Mouse (Mus musculus) neural tube, embryonic 14.5 days (tissue): ENCODE data around the gene Mkks. TPM values are rescaled to one million over a fixed set of nuclear protein-coding genes. Genes with fewer than 3 reads are reported as not detected.

Experiments
- ATAC-seq: fragments of 200-750 bp; cut with Nextera tagmentation; 2 replicates; pipeline ENCODE4 v1.8.0; 2017; ENCODE audit warnings: low read depth, mild to moderate bottlenecking, moderate TSS enrichment, moderate library complexity
- H3K27ac ChIP-seq: fragments of 300-500 bp; sonication (generic); 2 replicates; pipeline ENCODE4 v1.5.1; 2014; ENCODE audit warnings: low read depth, mild to moderate bottlenecking, control low read depth, low read length, moderate library complexity, mixed read lengths
- H3K27me3 ChIP-seq: fragments of 300-500 bp; sonication (generic); 2 replicates; pipeline ENCODE4 v1.6.1; 2014; ENCODE audit warnings: low read length; ENCODE audit not compliant: control insufficient read depth, insufficient read depth
- H3K36me3 ChIP-seq: fragments of 300-500 bp; sonication (generic); 2 replicates; pipeline ENCODE4 v1.6.1; 2014; ENCODE audit warnings: low read length, mixed read lengths; ENCODE audit not compliant: control insufficient read depth, insufficient read depth
- H3K4me1 ChIP-seq: fragments of 300-500 bp; sonication (generic); 2 replicates; pipeline ENCODE4 v1.6.1; 2014; ENCODE audit warnings: low read length; ENCODE audit not compliant: control insufficient read depth, insufficient read depth
- H3K4me2 ChIP-seq: fragments of 300-500 bp; sonication (generic); 2 replicates; pipeline ENCODE4 v1.6.1; 2014; ENCODE audit warnings: mild to moderate bottlenecking, low read depth, low read length, control low read depth
- H3K4me3 ChIP-seq: fragments of 300-500 bp; sonication (generic); 2 replicates; pipeline ENCODE4 v1.5.1; 2014; ENCODE audit warnings: low read depth, low read length, control low read depth, mixed read lengths
- H3K9ac ChIP-seq: fragments of 300-500 bp; sonication (generic); replicated peaks from 2 replicates; pipeline ENCODE4 v1.6.1; 2014; ENCODE audit warnings: low read depth, mild to moderate bottlenecking, control low read depth, low read length, mixed read lengths
- H3K9me3 ChIP-seq: fragments of 300-500 bp; sonication (generic); 2 replicates; pipeline ENCODE4 v1.6.1; 2016; ENCODE audit warnings: low read length; ENCODE audit not compliant: control insufficient read depth
- WGBS: fragments of 180-500 bp; shearing (Covaris S2); extraction: QIAGEN DNeasy Blood & Tissue Kit; methylation state at CpG from one replicate; pipeline ENCODE4 v1.1.7; 2014; 5-methylcytosine and 5-hydroxymethylcytosine counted together
- polyA plus RNA-seq: library from polyadenylated mRNA; unstranded; fragments of >200 nt; fragmentation: Nextera tagmentation; extraction: Ambion mirVana; gene quantifications from 2 replicates; pipeline ENCODE4 v1.2.1, GENCODE M21; 2014

The Mkks gene
- 14.0 and 17.4 TPM in 2 replicates for polyA plus RNA-seq

DNA sequence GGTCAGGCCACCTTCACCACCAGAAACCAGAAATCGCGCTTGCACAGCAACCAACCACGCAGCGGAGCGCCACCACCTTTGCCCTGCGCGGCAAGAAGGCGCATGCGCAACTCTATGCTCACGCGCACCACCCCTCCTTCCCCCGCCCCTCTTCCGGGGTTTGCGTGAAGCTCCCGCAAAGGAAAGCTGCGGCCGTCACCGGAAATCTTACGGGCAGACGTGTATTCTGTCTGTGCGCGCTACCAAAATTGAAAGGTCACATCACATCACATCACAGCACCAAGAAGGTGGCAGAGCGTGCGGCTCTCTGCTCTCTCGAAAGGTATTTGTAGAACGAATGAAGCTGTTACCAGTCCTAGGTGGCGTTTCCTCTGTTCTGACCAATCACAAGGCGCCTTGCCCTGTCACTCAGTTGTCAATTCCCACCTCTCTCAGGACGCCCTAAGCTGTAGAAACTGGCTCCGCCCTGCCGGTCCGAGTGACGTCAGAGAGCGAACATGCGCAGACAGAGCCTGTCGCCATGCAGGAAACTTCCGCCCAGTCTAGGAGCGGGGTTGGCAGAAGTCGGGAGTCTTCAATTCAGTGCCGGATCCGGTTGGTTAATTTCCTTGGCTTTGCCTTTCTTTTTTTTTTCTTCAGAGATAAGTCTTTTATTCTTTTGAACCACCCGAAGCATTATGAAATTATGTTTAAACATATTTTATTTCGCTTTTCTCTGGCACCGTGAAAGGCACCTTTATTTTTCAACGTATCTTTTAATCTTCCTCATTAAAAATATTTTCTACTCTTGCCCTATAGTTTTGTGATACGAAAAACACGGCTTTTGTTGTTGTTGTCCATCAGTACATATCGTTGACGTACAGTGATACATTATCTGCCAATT is at the start of gene Mkks, which contains the start of the genes Slx4ip and AL731706.1:
Mkks (minus strand) TSS at position 322 of the 883 bp plus-strand sequence.
Slx4ip (plus strand) TSS at position 151 of the 883 bp plus-strand sequence.
AL731706.1 (minus strand) TSS at position 322 of the 883 bp plus-strand sequence.
- H3K36me3 ChIP-seq, result no peaks in the 10 kb centered on the region
- peaks cover 5% of the 10 kb centered on the region; the same call in 1 of the 2 replicates for H3K4me1 ChIP-seq
- H3K27ac ChIP-seq, result peak within 1 kb of the TSS; percentile 97
- WGBS, result under 1% methylated on average over 49 of the region's 49 CpGs
- H3K9me3 ChIP-seq, result no peaks in the 10 kb centered on the region
- H3K27me3 ChIP-seq, result no peaks in the 10 kb centered on the region
- peak within 1 kb of the TSS; percentile 68 for H3K9ac ChIP-seq
- peak; percentile 97 for ATAC-seq
- peak within 1 kb of the TSS; percentile 47 for H3K4me2 ChIP-seq
- peak within 1 kb of the TSS; percentile 53 for H3K4me3 ChIP-seq

- 98% methylated on average over 1 of the region's 1 CpGs for WGBS
- Histone ChIP-seq H3K27ac (no peak overlapping the region), H3K4me1 (no peaks in the 10 kb centered on the region), H3K27me3 (no peaks in the 10 kb centered on the region), H3K4me3 (no peak overlapping the region), H3K9me3 (no peaks in the 10 kb centered on the region), H3K4me2 (no peak overlapping the region), H3K36me3 (no peaks in the 10 kb centered on the region), H3K9ac (no peak overlapping the region)
- ATAC-seq, result no peak
Observed at GRCm38 (mm10) chr2:136938249-136938648, 47.1 kb upstream of the Mkks start.

GRCm38 (mm10) chr2:136936391-136937288 is 45.5 kb upstream of the Mkks start:
- H3K27ac ChIP-seq, result no peak overlapping the region
- no peak overlapping the region for H3K4me2 ChIP-seq
- no peak for ATAC-seq
- no peak overlapping the region for H3K9ac ChIP-seq
- H3K36me3 ChIP-seq, result no peaks in the 10 kb centered on the region
- no peaks in the 10 kb centered on the region for H3K27me3 ChIP-seq
- whole genome bisulfite sequencing, result 88% methylated on average over 4 of the region's 4 CpGs
- no peak overlapping the region for H3K4me3 ChIP-seq
- no peaks in the 10 kb centered on the region for H3K4me1 ChIP-seq
- no peaks in the 10 kb centered on the region for H3K9me3 ChIP-seq

- no peaks in the 10 kb centered on the region for H3K4me1 ChIP-seq
- H3K9ac ChIP-seq, result no peak overlapping the region
- no peaks in the 10 kb centered on the region for H3K9me3 ChIP-seq
- peak; percentile 51; the same call in 1 of the 2 replicates for ATAC-seq
- no peaks in the 10 kb centered on the region for H3K36me3 ChIP-seq
- no peaks in the 10 kb centered on the region for H3K27me3 ChIP-seq
- H3K4me2 ChIP-seq, result no peak overlapping the region
- 60% methylated on average over 4 of the region's 4 CpGs for WGBS
- H3K27ac ChIP-seq, result no peak overlapping the region
- no peak overlapping the region for H3K4me3 ChIP-seq
Observed at GRCm38 (mm10) chr2:136921003-136921408, 29.8 kb upstream of the Mkks start.

- 73% methylated on average over 3 of the region's 3 CpGs for WGBS
- Histone ChIP-seq H3K27me3 (no peaks in the 10 kb centered on the region), H3K27ac (no peak overlapping the region), H3K9ac (no peak overlapping the region), H3K36me3 (no peaks in the 10 kb centered on the region), H3K9me3 (no peaks in the 10 kb centered on the region), H3K4me2 (no peak overlapping the region), H3K4me3 (no peak overlapping the region), H3K4me1 (no peaks in the 10 kb centered on the region)
- no peak for ATAC-seq
Observed at GRCm38 (mm10) chr2:136920257-136920993, 29.2 kb upstream of the Mkks start.

DNA sequence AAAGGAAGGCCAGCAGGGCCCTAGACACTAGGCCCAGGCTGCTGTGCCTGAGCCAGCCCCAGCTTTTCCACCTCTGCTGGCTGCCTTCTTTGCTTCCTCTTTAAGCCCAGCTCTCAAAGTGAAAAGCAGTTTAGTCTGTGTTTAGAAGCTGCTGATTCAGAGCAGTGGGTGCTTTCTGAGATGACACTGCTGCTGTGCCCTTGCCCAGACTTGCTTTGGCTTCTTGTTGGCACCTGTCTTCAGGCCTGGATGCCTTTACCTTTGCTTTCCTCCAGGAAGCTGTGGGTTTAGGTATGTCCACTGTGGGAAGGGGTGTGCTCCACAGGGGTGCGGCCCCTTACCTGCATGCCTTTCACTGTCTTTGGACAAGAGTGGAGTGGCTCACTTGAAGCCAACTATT is 28.2 kb upstream of the Mkks start:
- H3K27ac ChIP-seq, result no peak overlapping the region
- WGBS, result 88% methylated on average over 1 of the region's 1 CpGs
- H3K4me1 ChIP-seq, result no peaks in the 10 kb centered on the region
- no peaks in the 10 kb centered on the region for H3K27me3 ChIP-seq
- H3K9me3 ChIP-seq, result no peaks in the 10 kb centered on the region
- no peak for ATAC-seq
- H3K4me2 ChIP-seq, result no peak overlapping the region
- no peak overlapping the region for H3K4me3 ChIP-seq
- H3K36me3 ChIP-seq, result no peaks in the 10 kb centered on the region
- no peak overlapping the region for H3K9ac ChIP-seq

DNA sequence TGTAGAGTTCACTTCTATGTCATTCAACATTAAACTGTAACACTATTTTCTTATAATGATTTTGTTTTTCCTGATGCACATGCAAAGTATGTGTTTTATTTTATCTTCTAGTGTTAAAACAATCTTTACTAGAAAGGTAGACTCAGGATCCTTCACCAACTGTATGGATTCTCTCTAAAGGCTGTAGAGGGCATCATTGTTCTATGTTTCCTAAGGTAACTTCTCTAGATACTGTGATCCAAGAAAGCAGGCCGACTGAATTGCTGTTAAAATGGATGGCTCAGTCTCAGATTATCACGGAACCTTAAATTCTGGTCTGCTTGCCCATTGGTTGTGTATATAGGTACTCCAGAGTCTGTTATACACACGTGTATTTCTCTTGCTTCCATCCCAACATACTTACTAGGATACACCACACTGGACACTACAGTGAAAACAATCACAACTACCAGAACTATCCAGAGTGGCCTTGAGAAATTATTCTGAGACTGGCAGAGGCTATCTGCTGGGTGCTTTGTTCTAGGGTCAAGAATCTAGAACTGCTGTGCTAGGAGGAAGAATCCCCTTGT is 23.2 kb upstream of the Mkks start:
- H3K4me1 ChIP-seq, result no peaks in the 10 kb centered on the region
- H3K27me3 ChIP-seq, result no peaks in the 10 kb centered on the region
- H3K4me2 ChIP-seq, result no peak overlapping the region
- no peaks in the 10 kb centered on the region for H3K9me3 ChIP-seq
- H3K27ac ChIP-seq, result no peak overlapping the region
- WGBS, result 52% methylated on average over 3 of the region's 3 CpGs
- no peaks in the 10 kb centered on the region for H3K36me3 ChIP-seq
- ATAC-seq, result peak; percentile 73; the same call in 1 of the 2 replicates
- no peak overlapping the region for H3K9ac ChIP-seq
- no peak overlapping the region for H3K4me3 ChIP-seq

DNA sequence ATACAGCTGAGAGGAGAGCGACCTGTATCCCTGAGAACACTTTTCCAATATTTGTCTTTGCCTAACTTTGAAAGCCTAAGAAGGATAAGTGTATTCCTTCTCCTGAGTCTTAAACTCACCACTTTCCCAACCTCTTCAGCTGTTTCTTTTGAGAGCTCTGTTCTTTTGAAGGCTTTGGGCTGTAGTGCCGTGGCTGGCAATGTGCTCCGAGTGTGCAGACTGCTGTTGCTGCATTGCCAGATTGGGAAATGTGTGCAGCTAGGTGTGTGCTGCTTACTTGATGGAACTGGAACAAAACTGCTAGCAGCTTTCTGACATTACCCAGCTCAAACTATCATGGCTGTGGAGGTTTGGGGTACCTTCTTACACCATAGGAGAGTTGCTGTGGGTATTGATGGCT is 21.8 kb upstream of the Mkks start:
- no peak for ATAC-seq
- Histone ChIP-seq H3K4me1 (no peaks in the 10 kb centered on the region), H3K4me3 (no peak overlapping the region), H3K36me3 (no peaks in the 10 kb centered on the region), H3K4me2 (no peak overlapping the region), H3K9ac (no peak overlapping the region), H3K27ac (no peak overlapping the region), H3K27me3 (no peaks in the 10 kb centered on the region), H3K9me3 (no peaks in the 10 kb centered on the region)
- 51% methylated on average over 3 of the region's 3 CpGs for WGBS
